Mouse (Mus musculus) urinary bladder, postnatal 25 days (tissue): ENCODE results near the gene Krtcap2.

Source experiments
- DNase-seq: peaks from one replicate; pipeline ENCODE4 v3.0.0; 2022; ENCODE audit warnings: low spot score

Krtcap2 gene

GRCm38 (mm10) chr3:89247466-89247865 lies 1.7 kb downstream of the Krtcap2 start:
- no peak for DNase-seq

GRCm38 (mm10) chr3:89250435-89251040 lies 4.8 kb downstream of the Krtcap2 start:
- DNase-seq = peak; percentile 54

DNA sequence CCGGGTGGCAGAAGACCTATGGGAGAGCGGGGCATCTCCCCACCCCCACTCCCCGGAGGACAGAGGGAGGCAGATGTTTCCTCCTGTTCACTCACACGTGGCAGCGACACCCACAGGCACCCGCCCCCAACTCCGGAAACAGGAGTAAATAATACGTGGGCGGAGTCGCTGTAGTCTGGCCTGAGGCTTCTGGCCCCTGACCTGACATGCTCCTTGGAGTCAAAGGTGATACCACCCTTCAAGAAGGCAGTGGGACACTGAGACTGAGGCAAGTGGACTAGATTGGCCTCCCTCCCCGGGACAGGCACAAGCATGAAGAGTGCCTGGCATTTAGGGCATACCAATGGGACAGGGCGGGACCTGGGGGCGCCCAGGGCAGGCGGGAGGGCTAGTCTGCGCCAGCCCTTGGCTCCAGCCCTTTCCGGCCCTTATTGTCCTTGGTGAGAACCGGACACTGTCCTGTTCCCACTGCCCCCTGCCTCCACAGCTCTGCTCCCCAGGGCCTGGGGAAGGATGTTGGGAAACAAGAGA lies 5.7 kb downstream of the Krtcap2 start:
- no peak for DNase-seq

- DNase-seq = no peak
These were observed 9.2 kb downstream of the Krtcap2 start for GRCm38 (mm10) chr3:89254994-89255393.

DNA sequence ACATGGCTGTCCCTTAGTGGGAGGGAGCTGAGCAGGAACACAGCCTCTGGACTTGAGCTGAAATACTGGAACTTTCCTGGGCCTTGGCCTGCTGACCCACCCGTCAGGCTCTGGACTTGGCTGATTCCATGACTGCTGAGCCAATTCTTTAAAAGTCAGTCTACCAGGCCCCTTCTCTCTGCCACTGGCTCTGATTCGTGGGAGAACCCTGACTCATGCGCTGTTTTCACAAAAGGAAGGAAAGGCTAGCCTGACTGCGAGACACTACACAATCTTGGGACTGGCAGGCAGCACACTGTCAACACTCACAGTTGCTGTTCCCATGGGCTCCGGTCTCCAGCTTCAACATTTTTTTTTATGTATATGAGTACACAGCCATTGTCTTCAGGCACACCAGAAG lies 10.4 kb downstream of the Krtcap2 start:
- no peak for DNase-seq

- DNase-seq = no peak
These were observed 13.3 kb downstream of the Krtcap2 start, which contains the start of gene Dpm3 for GRCm38 (mm10) chr3:89259076-89259475. Gene Dpm3 (plus strand): TSS chr3:89259358.

- DNase-seq = no peak
These were observed 14.4 kb downstream of the Krtcap2 start for GRCm38 (mm10) chr3:89260211-89260610.

GRCm38 (mm10) chr3:89262417-89262816 lies 16.7 kb downstream of the Krtcap2 start:
- no peak for DNase-seq

DNA sequence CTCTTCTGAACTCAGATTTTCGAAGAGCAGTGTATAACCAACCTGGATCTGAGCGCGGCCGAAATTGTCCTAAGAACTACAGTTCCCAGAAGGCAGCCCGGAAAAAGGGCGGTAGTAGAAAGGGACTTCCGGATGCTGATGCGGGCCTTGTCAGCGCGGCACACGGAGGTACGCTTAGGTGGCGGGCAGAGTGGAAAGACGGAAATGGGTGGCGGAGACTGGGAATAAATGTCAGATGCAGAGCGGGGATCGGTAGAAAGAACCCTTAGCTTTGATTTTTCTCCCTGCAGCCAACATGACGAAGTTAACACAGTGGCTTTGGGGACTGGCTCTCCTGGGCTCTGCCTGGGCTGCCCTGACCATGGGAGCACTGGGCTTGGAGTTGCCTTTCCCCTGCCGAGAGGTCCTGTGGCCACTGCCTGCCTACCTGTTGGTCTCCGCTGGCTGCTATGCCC lies 20.7 kb downstream of the Krtcap2 start:
- peak; percentile 60 for DNase-seq

- DNase-seq = no peak
These were observed 23.1 kb downstream of the Krtcap2 start for GRCm38 (mm10) chr3:89268916-89269315.

DNA sequence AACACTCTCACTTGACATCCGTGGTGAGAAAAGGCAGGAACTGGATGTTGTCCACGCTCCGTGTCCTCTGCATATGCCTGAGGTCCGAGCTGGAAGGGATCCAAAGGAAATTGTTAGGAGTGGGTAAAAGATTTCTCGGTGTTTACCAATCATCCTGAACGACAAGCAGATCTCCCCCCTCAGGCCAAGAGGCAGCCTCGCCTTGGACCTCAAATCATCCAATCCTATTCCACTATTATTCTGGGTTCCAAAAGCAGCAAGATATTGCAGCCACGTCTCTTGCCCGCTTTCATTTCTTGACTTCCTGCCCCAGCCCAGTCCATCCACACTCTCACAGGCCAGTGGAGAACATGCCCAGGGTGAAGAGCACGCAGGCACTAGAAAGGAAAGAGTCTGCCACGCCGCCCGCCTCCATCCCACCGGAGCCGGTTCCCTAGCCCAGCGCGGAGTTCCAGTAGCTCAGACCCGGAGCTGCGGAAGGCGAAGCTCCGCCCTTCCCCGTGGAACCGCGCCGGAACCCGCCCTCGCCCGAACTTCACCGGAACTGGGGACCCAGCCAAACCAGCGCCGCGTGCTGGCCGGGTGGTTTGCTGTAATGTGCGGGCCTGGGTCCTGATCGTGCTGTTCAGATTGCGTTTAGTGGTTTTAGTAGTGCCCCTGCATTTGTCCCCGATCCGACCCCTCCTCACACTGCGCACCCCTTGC lies 24.4 kb downstream of the Krtcap2 start, which contains the start of gene Slc50a1:
Slc50a1 (minus strand) TSS at position 520 of the 705 bp plus-strand sequence.
- DNase-seq = peak; percentile 87

DNA sequence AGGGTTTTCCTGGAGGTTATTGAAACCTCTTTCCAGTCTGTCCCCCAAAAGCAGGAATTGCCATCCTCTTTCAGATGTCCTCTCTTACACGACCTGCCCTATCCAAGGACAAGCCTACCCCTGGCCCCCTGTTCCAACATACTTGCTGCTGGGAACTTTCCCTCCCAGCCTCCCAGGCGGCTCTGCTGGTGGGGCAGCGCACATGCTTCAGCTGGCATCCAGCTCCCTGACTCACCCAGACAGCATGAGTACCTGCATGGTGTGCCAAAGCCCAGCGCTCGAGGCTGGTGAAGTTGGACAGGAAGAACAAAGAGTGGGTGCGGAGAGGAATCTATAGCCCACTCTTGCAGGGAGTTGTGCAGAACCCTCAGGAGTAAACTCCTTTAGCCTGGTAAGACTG lies 25.1 kb downstream of the Krtcap2 start:
- DNase-seq = peak; percentile 46

- peak; percentile 19 for DNase-seq
These were observed 26.0 kb downstream of the Krtcap2 start for GRCm38 (mm10) chr3:89271760-89272159.

DNA sequence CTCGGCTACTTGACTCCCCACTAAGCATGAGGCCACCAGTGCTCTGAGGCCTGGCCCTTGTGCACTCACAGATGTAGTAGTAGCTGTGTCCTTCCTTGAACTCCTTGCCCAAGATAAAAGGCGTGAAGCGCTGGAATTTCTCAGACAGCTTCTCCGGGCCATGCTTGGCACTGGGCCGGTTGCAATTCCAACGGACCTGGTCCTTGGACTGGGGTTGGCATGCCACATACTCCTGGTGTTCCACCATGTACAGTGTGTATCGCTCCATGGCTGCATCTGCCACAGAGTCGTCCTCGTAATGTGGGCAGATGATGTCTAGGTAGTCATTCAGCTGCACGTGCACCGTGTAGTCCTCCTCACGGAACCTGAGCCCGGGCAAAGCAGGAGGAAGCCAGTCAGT lies 30.3 kb downstream of the Krtcap2 start:
- DNase-seq = no peak

DNA sequence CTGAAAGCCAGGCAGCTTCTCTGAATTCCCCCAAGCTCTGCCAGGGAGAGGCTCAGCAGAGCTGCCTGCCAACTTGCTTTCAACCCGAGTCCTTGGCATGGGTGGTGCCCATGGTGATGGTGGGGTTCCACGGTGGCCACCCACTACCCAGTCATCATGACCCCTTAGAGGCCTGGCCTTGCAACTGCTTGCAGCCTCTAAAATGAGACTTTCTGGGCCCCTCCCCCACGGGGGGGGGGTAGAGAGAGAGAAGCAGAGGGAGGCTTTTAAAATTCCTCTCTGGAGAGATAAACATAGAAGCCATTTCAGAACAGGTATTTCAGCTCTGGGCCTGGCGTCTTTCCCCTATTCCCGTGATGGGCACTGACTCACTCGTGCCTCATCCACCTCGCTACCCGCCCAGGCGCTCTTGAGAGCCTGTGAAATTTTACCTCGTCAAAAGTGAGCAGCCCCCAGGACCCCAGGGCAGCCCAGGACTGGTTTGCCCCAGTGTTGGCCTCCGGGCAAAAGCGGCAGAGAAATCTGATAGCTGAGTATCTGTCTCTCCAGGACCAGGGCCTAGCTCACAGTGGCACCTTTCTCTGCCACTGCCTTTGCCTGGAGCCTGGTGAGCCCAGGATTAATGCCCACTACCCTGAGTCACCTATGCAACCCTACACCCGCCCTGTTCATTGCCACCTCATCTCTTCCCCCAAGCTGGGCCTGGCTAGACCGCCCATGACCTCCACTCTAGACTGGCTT lies 31.7 kb downstream of the Krtcap2 start:
- DNase-seq = peak; percentile 57

DNA sequence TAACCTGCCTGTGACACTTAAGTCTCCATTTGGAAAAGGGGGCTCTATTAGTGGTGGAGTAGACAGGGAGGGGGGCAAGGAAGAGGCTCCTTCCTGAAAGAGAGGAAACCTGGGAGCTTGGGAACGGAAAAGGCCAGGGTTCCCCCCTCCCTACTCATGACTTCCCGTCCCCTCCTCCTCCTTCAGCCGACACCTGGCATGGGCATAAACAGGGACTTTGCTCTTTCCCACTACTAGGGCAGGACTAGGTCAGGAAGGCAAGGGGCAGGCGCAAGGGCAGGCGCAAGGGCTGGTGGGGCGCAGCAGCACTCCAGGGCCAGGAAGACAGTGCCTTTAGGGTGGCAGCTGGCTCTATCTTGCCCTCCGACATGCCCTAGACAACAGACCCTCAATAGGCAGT lies 32.3 kb downstream of the Krtcap2 start:
- DNase-seq = peak; percentile 14

GRCm38 (mm10) chr3:89278643-89279042 lies 32.9 kb downstream of the Krtcap2 start:
- no peak for DNase-seq

DNA sequence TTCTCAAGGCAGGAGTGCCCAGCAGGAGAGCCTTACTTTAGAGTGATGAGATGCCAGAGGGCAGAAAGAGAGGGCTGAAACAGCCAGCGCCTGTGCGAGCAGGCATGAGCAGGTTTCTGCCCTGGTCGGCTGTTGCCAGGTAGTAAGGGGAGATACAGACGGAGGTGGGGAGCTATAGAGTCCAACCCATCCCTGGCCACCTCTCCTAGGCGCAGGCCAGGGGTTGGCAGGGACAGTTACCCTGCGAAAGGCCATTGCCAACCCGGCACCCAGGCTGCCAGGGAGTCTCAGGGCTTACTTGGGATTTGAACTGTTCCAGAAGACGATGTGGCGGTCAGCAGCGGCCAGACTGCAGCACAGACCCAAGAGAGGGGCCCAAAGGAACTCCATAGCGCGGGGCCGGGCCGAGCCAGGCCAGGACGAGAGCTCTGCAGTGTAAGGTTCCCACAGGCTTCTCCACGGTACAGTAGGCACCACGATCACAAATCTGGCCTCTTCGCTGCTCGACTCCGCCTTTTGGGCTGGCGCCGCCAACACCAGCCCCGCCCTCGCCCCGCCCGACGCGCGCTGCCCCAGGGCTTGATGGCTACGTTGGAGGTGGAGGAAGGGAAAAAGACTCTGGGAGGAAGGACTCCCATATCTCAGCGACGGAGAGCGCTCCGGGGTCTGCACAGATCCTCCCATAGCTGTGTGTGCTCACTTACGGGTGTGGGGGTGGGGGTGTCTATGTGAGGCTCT lies 33.6 kb downstream of the Krtcap2 start:
- DNase-seq = peak; percentile 79

DNA sequence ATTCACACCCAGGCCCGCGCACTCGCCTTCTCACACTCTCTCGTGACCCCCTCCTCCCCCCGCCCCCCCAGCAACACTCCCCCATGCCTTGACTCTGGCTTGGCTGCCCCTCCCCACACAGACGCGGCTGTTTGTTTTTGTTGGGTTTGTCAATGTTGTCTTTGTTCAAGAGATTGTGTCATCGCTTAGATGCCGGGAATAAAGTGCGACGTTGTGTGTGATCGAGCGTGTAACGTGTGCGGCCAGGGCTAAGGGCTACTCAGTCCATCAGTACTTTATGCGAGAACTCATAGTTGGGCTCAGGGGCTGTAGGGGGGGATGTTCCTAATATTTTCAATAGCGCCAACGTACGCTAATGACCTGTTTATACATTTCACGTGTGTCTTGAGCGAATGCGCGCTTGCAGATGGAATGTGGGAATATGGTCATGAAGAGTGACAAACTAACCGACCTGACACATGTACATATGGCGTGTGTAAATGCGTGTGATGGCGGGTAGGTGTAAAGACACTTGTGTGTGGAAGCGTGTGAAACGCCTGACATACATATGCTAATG lies 34.4 kb downstream of the Krtcap2 start:
- peak; percentile 23 for DNase-seq

DNA sequence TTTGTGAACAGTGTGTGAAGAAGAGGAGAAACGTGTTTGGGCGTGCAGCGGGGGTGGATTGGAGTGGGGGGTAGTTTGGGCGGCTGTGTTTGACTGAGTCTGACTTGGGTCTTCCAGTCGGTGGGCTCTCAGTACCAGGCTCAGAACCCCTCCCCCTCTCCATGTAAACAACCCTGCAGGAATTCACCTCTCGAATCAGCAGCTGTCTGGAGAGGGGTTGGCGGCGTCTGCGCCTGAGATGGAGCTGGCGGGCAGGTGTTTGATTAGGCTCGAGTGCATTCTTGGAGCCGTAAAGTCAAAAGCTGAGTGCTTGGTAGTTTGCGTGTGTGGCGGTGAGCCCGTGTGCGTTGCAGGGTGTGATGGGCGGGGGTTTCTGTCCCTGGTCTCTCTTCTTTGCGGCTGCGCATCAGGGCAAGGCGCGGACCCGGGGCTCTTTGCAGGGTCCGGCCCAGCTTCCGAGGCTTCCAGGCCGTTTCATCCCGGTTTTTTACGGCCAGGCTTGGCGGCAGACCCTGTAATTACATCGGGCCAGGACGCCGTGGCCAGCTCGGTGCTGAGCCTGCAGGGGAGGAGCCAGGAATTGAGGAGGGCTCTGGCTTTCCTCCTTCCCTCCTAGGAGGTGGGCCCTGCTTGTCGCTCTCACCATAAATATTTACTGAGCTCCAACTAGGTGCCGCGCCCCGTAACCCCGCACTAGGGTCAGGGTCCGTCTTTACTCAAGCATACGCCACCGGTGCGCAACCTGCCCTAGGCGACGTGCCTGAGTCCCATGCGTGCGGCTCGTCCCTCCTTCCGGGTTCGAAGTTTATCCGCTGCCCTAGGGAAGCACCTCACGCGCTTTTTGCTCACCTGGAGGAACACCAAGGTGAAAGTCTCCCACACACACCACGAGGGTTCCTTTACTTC lies 35.1 kb downstream of the Krtcap2 start, which contains the start of gene Efna1:
Efna1 (minus strand) TSS at position 537 of the 906 bp plus-strand sequence.
- DNase-seq = peak; percentile 33
